Mouse (Mus musculus) midbrain, postnatal 0 days (tissue): ENCODE measurements around the gene Il17d. TPM values are rescaled to one million over a fixed set of nuclear protein-coding genes. Genes with fewer than 3 reads are reported as not detected.

Experiments used
- ATAC-seq: fragments of 200-750 bp; cut with Nextera tagmentation; 2 replicates; pipeline ENCODE4 v1.8.0; 2017; ENCODE audit warnings: moderate number of reproducible peaks, mild to moderate bottlenecking, moderate TSS enrichment, moderate library complexity; ENCODE audit not compliant: low FRiP score
- DNase-seq: peaks from one replicate; pipeline ENCODE4 v3.0.0-alpha.2; 2015; ENCODE audit warnings: low spot score
- H3K27ac ChIP-seq: fragments of 300-500 bp; sonication (generic); 2 replicates; pipeline ENCODE4 v1.5.1; 2014; ENCODE audit warnings: low read depth, mild to moderate bottlenecking, low read length, mixed read lengths
- H3K27me3 ChIP-seq: fragments of 300-500 bp; sonication (generic); 2 replicates; pipeline ENCODE4 v1.6.1; 2014; ENCODE audit warnings: low read length, control low read depth, mixed read lengths; ENCODE audit not compliant: insufficient read depth
- H3K36me3 ChIP-seq: fragments of 300-500 bp; sonication (generic); 2 replicates; pipeline ENCODE4 v1.6.1; 2014; ENCODE audit warnings: low read length, control low read depth, mixed read lengths; ENCODE audit not compliant: insufficient read depth
- H3K4me1 ChIP-seq: fragments of 300-500 bp; sonication (generic); 2 replicates; pipeline ENCODE4 v1.6.1; 2014; ENCODE audit warnings: mild to moderate bottlenecking, control low read depth, antibody characterized with exemption, low read length, mixed read lengths; ENCODE audit not compliant: insufficient read depth
- H3K4me2 ChIP-seq: fragments of 300-500 bp; sonication (generic); 2 replicates; pipeline ENCODE4 v1.6.1; 2014; ENCODE audit warnings: low read depth, mild to moderate bottlenecking, low read length, mixed read lengths; ENCODE audit not compliant: poor library complexity, severe bottlenecking
- H3K4me3 ChIP-seq: fragments of 300-500 bp; sonication (generic); 2 replicates; pipeline ENCODE4 v1.5.1; 2014; ENCODE audit warnings: low read depth, mild to moderate bottlenecking, low read length, moderate library complexity
- H3K9ac ChIP-seq: fragments of 300-500 bp; sonication (generic); replicated peaks from 2 replicates; pipeline ENCODE4 v1.6.1; 2014; ENCODE audit warnings: mild to moderate bottlenecking, low read length, moderate library complexity, mixed read lengths; ENCODE audit not compliant: poor library complexity, severe bottlenecking
- H3K9me3 ChIP-seq: fragments of 300-500 bp; sonication (generic); 2 replicates; pipeline ENCODE4 v1.6.1; 2016; ENCODE audit warnings: low read length, control low read depth
- CTCF ChIP-seq: IDR thresholded peaks from 2 replicates; pipeline ENCODE4 v1.5.1; 2016; ENCODE audit warnings: antibody characterized with exemption, mild to moderate bottlenecking
- WGBS: fragments of 180-500 bp; shearing (Covaris S2); extraction: QIAGEN DNeasy Blood & Tissue Kit; methylation state at CpG from one replicate; pipeline ENCODE4 v1.1.7; 2014; 5-methylcytosine and 5-hydroxymethylcytosine counted together
- polyA plus RNA-seq: library from polyadenylated mRNA; unstranded; fragments of >200 nt; fragmentation: Nextera tagmentation; extraction: Ambion mirVana; gene quantifications from 2 replicates; pipeline ENCODE4 v1.2.1, GENCODE M21; 2015
- total RNA-seq: library from RNA; depleted of rRNA; stranded (reverse); fragments of >200 nt; gene quantifications from 2 replicates; pipeline ENCODE4 v1.2.3, GENCODE M21; 2014

The Il17d gene
- total and polyA plus RNA-seq, 2 experiments from 2014 or later = 7.0 to 40.7 TPM

GRCm38 (mm10) chr14:57546557-57547021 is 22.0 kb downstream of the Il17d start:
- Histone ChIP-seq H3K9me3 (no peaks in the 10 kb centered on the region), H3K36me3 (peaks cover 21% of the 10 kb centered on the region), H3K4me3 (no peak overlapping the region), H3K9ac (no peak overlapping the region), H3K4me1 (no peaks in the 10 kb centered on the region), H3K27me3 (no peaks in the 10 kb centered on the region), H3K4me2 (no peak overlapping the region), H3K27ac (no peak overlapping the region)
- ATAC-seq (no peak), DNase-seq (no peak)
- 27% methylated on average over 13 of the region's 13 CpGs for whole genome bisulfite sequencing
- TF ChIP-seq CTCF = no peak

- H3K36me3 ChIP-seq = peaks cover 21% of the 10 kb centered on the region
- WGBS = 84% methylated on average over 5 of the region's 5 CpGs
- H3K4me2 ChIP-seq = no peak overlapping the region
- no peak overlapping the region for H3K4me3 ChIP-seq
- no peak for ATAC-seq
- no peak overlapping the region for H3K27ac ChIP-seq
- no peak for TF ChIP-seq CTCF
- H3K9ac ChIP-seq = no peak overlapping the region
- DNase-seq = no peak
- H3K9me3 ChIP-seq = no peaks in the 10 kb centered on the region
- no peaks in the 10 kb centered on the region for H3K27me3 ChIP-seq
- H3K4me1 ChIP-seq = no peaks in the 10 kb centered on the region
Measured at GRCm38 (mm10) chr14:57547062-57547461, 22.5 kb downstream of the Il17d start.

GRCm38 (mm10) chr14:57552945-57553344 is 28.4 kb downstream of the Il17d start:
- Histone ChIP-seq H3K27me3 (no peaks in the 10 kb centered on the region), H3K4me2 (no peak overlapping the region), H3K4me3 (no peak overlapping the region), H3K36me3 (peaks cover 9% of the 10 kb centered on the region; the same call in 1 of the 2 replicates), H3K9ac (no peak overlapping the region), H3K4me1 (no peaks in the 10 kb centered on the region), H3K27ac (no peak overlapping the region), H3K9me3 (no peaks in the 10 kb centered on the region)
- ATAC-seq = no peak
- TF ChIP-seq CTCF = no peak
- no peak for DNase-seq

GRCm38 (mm10) chr14:57554434-57554833 is 29.9 kb downstream of the Il17d start:
- H3K4me3 ChIP-seq = no peak overlapping the region
- DNase-seq (no peak), ATAC-seq (no peak)
- no peaks in the 10 kb centered on the region for H3K9me3 ChIP-seq
- no peak overlapping the region for H3K4me2 ChIP-seq
- H3K9ac ChIP-seq = no peak overlapping the region
- no peak for TF ChIP-seq CTCF
- 97% methylated on average over 5 of the region's 5 CpGs for WGBS
- H3K4me1 ChIP-seq = no peaks in the 10 kb centered on the region
- peaks cover under 1% of the 10 kb centered on the region; the same call in 1 of the 2 replicates for H3K36me3 ChIP-seq
- H3K27me3 ChIP-seq = no peaks in the 10 kb centered on the region
- no peak overlapping the region for H3K27ac ChIP-seq

GRCm38 (mm10) chr14:57555471-57556070 is 31.0 kb downstream of the Il17d start:
- no peak for TF ChIP-seq CTCF
- no peak overlapping the region for H3K27ac ChIP-seq
- H3K36me3 ChIP-seq = no peaks in the 10 kb centered on the region
- no peak overlapping the region for H3K9ac ChIP-seq
- H3K9me3 ChIP-seq = no peaks in the 10 kb centered on the region
- DNase-seq (no peak), ATAC-seq (no peak)
- H3K4me1 ChIP-seq = no peaks in the 10 kb centered on the region
- H3K4me3 ChIP-seq = no peak overlapping the region
- 86% methylated on average over 7 of the region's 7 CpGs for WGBS
- H3K27me3 ChIP-seq = no peaks in the 10 kb centered on the region
- H3K4me2 ChIP-seq = no peak overlapping the region

- 97% methylated on average over 1 of the region's 1 CpGs for WGBS
- Histone ChIP-seq H3K27ac (no peak overlapping the region), H3K9ac (no peak overlapping the region), H3K27me3 (no peaks in the 10 kb centered on the region), H3K36me3 (no peaks in the 10 kb centered on the region), H3K9me3 (no peaks in the 10 kb centered on the region), H3K4me2 (no peak overlapping the region), H3K4me1 (no peaks in the 10 kb centered on the region), H3K4me3 (no peak overlapping the region)
- DNase-seq = no peak
- no peak for TF ChIP-seq CTCF
- no peak for ATAC-seq
Measured at GRCm38 (mm10) chr14:57556922-57557321, 32.3 kb downstream of the Il17d start.
